Mouse (Mus musculus): Measurements from ENCODE around the gene Tmem255b. TPM values are rescaled to one million over a fixed set of nuclear protein-coding genes. Genes with fewer than 3 reads are reported as not detected.

The Tmem255b gene
- polyA plus RNA-seq (2015; fragmentation: Nextera tagmentation; extraction: Ambion mirVana) = 6.6 and 7.2 TPM in 2 replicates

GRCm38 (mm10) chr8:13434889-13435288 lies at the start of gene Tmem255b:
Tmem255b (plus strand) TSS chr8:13435189.

DNA sequence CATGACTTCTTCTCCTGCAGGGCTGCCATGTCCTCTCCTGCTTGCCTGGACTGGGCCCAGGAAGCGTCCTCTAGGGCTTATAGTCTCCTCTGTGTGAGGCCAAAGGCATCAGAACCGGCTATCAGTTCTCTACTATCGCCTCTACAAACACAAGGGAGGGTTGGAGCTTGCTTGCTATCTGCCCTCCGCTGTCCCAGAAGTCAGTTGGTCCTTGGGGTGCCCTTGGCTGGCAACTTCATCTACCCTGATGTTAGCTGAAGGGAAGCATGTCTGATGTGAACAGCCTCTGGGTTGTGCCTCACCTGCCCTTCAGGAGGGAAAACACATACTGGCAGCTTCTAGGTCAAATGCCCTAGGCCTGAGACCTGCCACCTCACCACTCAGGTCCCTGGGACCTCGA lies 38.3 kb upstream of the Tmem255b start, which contains the start of gene Atp4b:
Gene Atp4b, minus strand, starts transcription at position 101 of the 400 bp plus-strand sequence.

DNA sequence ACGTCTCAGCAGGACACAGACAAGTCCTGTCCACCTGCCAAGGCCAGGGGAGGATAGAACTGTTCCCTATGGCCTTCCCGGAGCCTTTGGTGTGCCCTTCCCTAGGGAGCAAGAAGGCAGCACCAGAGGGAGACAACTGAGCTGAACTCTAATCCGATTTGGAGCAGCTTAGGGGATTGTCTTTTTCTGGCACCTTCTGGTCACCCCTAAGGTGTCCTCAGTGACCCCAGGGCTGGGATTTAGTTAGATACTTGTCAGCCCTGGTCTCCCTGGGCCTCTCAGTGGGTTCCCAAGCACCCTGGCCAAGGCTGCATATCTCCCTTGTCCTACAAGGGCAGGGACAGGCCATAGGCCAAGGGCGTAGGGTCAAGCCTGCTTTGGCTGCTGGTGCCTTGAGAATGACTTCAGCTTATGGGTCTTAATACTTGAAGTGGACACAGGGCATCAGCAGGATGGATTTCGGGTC lies 30.3 kb upstream of the Tmem255b start, which contains the start of gene Grk1:
Gene Grk1, plus strand, starts transcription at position 416 of the 466 bp plus-strand sequence.

DNA sequence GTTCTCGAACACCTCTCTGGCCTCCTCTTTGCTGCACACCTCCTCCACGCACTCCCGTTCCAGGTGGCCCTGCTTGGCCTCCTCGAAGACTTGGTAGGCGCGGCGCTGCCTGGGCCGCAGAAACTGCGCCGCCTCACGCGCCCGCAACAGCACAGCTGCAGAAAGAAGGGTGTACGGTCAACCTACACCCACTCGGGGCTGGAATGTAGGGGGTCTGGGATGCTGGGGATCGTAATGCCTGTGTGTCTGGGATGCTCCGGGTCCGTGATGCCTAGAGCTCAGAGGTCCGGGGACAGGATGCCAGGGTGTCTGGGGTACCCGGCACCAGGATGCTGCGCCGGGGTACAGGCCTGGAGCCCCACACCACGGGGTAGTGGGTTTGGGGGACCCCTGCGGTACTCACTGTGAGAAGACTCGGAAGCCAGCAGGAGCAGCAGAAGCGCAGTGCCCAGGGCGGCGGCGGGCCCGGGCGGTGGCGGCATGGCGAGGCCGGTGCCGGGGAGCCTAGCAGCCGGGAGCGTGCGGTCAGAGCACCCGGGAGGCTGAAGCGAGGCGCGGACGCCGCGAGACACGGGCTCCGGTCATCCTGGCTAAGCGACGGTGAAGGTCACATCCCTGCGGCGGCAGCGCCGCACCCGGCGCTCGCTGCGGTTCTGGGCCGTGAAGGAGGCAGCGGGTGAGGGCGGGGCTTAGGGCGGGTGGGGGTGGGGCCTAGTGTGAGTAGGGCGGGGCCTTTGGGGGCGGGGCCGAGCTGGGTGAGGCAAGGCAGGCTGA lies 59.1 kb downstream of the Tmem255b start, which contains the start of gene Gas6:
Gene Gas6, minus strand, starts transcription at position 633 of the 774 bp plus-strand sequence.

Other genes starting within 250 kb of the Tmem255b start
- gene Grtp1, start 234.6 kb upstream of the Tmem255b start, polyA plus RNA-seq (2015; fragmentation: Nextera tagmentation; extraction: Ambion mirVana) = 19.1 and 19.8 TPM in 2 replicates
- gene Adprhl1, start 181.0 kb upstream of the Tmem255b start, polyA plus RNA-seq (2015; fragmentation: Nextera tagmentation; extraction: Ambion mirVana) = 0.48 and 1.1 TPM in 2 replicates
- 24.0 and 28.9 TPM in 2 replicates for gene Dcun1d2, start 147.1 kb upstream of the Tmem255b start, polyA plus RNA-seq (2015; fragmentation: Nextera tagmentation; extraction: Ambion mirVana)
- gene Tmco3, start 147.0 kb upstream of the Tmem255b start, polyA plus RNA-seq (2015; fragmentation: Nextera tagmentation; extraction: Ambion mirVana) = 38.1 and 38.7 TPM in 2 replicates
- gene Tfdp1, start 96.4 kb upstream of the Tmem255b start, polyA plus RNA-seq (2015; fragmentation: Nextera tagmentation; extraction: Ambion mirVana) = 73.7 TPM in 2 replicates
- gene Atp4b, start 38.4 kb upstream of the Tmem255b start, polyA plus RNA-seq (2015; fragmentation: Nextera tagmentation; extraction: Ambion mirVana) = not detected in 2 replicates
- gene Grk1, start 30.1 kb upstream of the Tmem255b start, polyA plus RNA-seq (2015; fragmentation: Nextera tagmentation; extraction: Ambion mirVana) = 0.03 TPM in 1 of 2 replicates, not detected in the other
- 89.7 and 89.9 TPM in 2 replicates for gene Gas6, start 59.3 kb downstream of the Tmem255b start, polyA plus RNA-seq (2015; fragmentation: Nextera tagmentation; extraction: Ambion mirVana)
- gene 1700029H14Rik, start 127.3 kb downstream of the Tmem255b start, polyA plus RNA-seq (2015; fragmentation: Nextera tagmentation; extraction: Ambion mirVana) = not detected in 2 replicates
- gene Rasa3, start 242.4 kb downstream of the Tmem255b start, polyA plus RNA-seq (2015; fragmentation: Nextera tagmentation; extraction: Ambion mirVana) = 33.8 and 34.1 TPM in 2 replicates